Mouse (Mus musculus) thymus, adult 2 months (tissue): Measurements from ENCODE around the gene Selp. TPM values are rescaled to one million over a fixed set of nuclear protein-coding genes. Genes with fewer than 3 reads are reported as not detected.

ENCODE experiments used
- DNase-seq: peaks from one replicate; pipeline ENCODE4 v3.0.0; 2021
- H3K27ac ChIP-seq: fragments of 200-500 bp; 2 replicates; pipeline ENCODE4 v1.5.1; 2012; ENCODE audit warnings: low read length, control low read depth; ENCODE audit not compliant: control insufficient read depth, insufficient read depth
- H3K27me3 ChIP-seq: fragments of 200-500 bp; 2 replicates; pipeline ENCODE4 v1.6.1; 2012; ENCODE audit warnings: mild to moderate bottlenecking, low read length, moderate library complexity, mixed read lengths; ENCODE audit not compliant: control insufficient read depth, insufficient read depth
- H3K36me3 ChIP-seq: fragments of 200-500 bp; 2 replicates; pipeline ENCODE4 v1.6.1; 2012; ENCODE audit warnings: mild to moderate bottlenecking, low read length, moderate library complexity; ENCODE audit not compliant: control insufficient read depth, insufficient read depth
- H3K4me1 ChIP-seq: fragments of 200-500 bp; replicated peaks from 2 replicates; pipeline ENCODE4 v1.6.1; 2012; ENCODE audit warnings: low read length; ENCODE audit not compliant: control insufficient read depth, insufficient read depth
- H3K4me3 ChIP-seq: fragments of 200-500 bp; 2 replicates; pipeline ENCODE4 v1.5.1; 2012; ENCODE audit warnings: mild to moderate bottlenecking, low read length, control low read depth, moderate library complexity; ENCODE audit not compliant: control insufficient read depth, insufficient read depth
- CTCF ChIP-seq: fragments of 200-500 bp; IDR thresholded peaks from 2 replicates; pipeline ENCODE4 v1.5.1; 2012; ENCODE audit warnings: mild to moderate bottlenecking, control low read depth, low read length, moderate library complexity, borderline replicate concordance; ENCODE audit not compliant: control insufficient read depth, poor library complexity, insufficient read depth; ENCODE audit errors: extremely low read depth
- POLR2A ChIP-seq: fragments of 200-500 bp; IDR thresholded peaks from 2 replicates; pipeline ENCODE4 v1.6.1; 2012; ENCODE audit warnings: mild to moderate bottlenecking, low read length, control low read depth, moderate library complexity; ENCODE audit not compliant: control insufficient read depth, poor library complexity, insufficient read depth; ENCODE audit errors: extremely low read depth
- WGBS: fragments of 180-500 bp; shearing (Covaris S2); methylation state at CpG from one replicate; pipeline ENCODE4 v1.1.7; 2018; 5-methylcytosine and 5-hydroxymethylcytosine counted together
- polyA plus RNA-seq: library from polyadenylated mRNA; depleted of rRNA; stranded (reverse); fragments of >200 nt; gene quantifications from 2 replicates; pipeline ENCODE4 v1.2.3, GENCODE M21; 2012

The Selp gene
- polyA plus RNA-seq, 1 experiment = 2.8 TPM

GRCm38 (mm10) chr1:164086797-164087196 is 28.3 kb upstream of the Selp start:
- 88% methylated on average over 3 of the region's 3 CpGs for WGBS
- no peak for TF ChIP-seq CTCF
- Histone ChIP-seq H3K4me1 (no peaks in the 10 kb centered on the region), H3K36me3 (no peaks in the 10 kb centered on the region), H3K27me3 (no peaks in the 10 kb centered on the region), H3K27ac (no peak overlapping the region), H3K4me3 (no peak overlapping the region)
- DNase-seq = no peak

- no peak for DNase-seq
- no peak overlapping the region for H3K27ac ChIP-seq
- H3K4me1 ChIP-seq = no peaks in the 10 kb centered on the region
- WGBS = 83% methylated on average over 5 of the region's 5 CpGs
- no peaks in the 10 kb centered on the region for H3K36me3 ChIP-seq
- H3K27me3 ChIP-seq = no peaks in the 10 kb centered on the region
- no peak for TF ChIP-seq CTCF
- TF ChIP-seq POLR2A = no peak
- H3K4me3 ChIP-seq = no peak overlapping the region
These were observed 27.2 kb upstream of the Selp start for GRCm38 (mm10) chr1:164087872-164088271.

- H3K4me3 ChIP-seq = no peak overlapping the region
- WGBS = 91% methylated on average over 6 of the region's 6 CpGs
- no peak for DNase-seq
- no peak overlapping the region for H3K27ac ChIP-seq
- H3K36me3 ChIP-seq = no peaks in the 10 kb centered on the region
- H3K27me3 ChIP-seq = no peaks in the 10 kb centered on the region
- TF ChIP-seq CTCF (no peak), POLR2A (no peak)
- H3K4me1 ChIP-seq = no peaks in the 10 kb centered on the region
These were observed 18.3 kb upstream of the Selp start for GRCm38 (mm10) chr1:164096780-164097179.

- TF ChIP-seq CTCF (no peak), POLR2A (no peak)
- H3K36me3 ChIP-seq = no peaks in the 10 kb centered on the region
- no peak overlapping the region for H3K27ac ChIP-seq
- no peak for DNase-seq
- WGBS = 86% methylated on average over 2 of the region's 2 CpGs
- H3K4me1 ChIP-seq = no peaks in the 10 kb centered on the region
- H3K27me3 ChIP-seq = no peaks in the 10 kb centered on the region
- no peak overlapping the region for H3K4me3 ChIP-seq
These were observed 17.2 kb upstream of the Selp start for GRCm38 (mm10) chr1:164097911-164098310.

GRCm38 (mm10) chr1:164098372-164098771 is 16.7 kb upstream of the Selp start:
- no peak for DNase-seq

GRCm38 (mm10) chr1:164109763-164110162 is 5.3 kb upstream of the Selp start:
- TF ChIP-seq POLR2A (no peak), CTCF (no peak)
- no peak overlapping the region for H3K4me3 ChIP-seq
- no peaks in the 10 kb centered on the region for H3K27me3 ChIP-seq
- no peaks in the 10 kb centered on the region for H3K36me3 ChIP-seq
- no peak for DNase-seq
- 64% methylated on average over 2 of the region's 2 CpGs for WGBS
- no peaks in the 10 kb centered on the region for H3K4me1 ChIP-seq
- H3K27ac ChIP-seq = no peak overlapping the region

More at GRCm38 (mm10) chr1:164098372-164098771, 16.7 kb upstream of the Selp start:
- Histone ChIP-seq H3K27me3 (no peaks in the 10 kb centered on the region), H3K4me1 (no peaks in the 10 kb centered on the region), H3K36me3 (no peaks in the 10 kb centered on the region), H3K27ac (no peak overlapping the region), H3K4me3 (no peak overlapping the region)
- WGBS = 66% methylated on average over 2 of the region's 2 CpGs
- TF ChIP-seq POLR2A (no peak), CTCF (no peak)

- WGBS = 96% methylated on average over 9 of the region's 9 CpGs
- no peak for DNase-seq
- Histone ChIP-seq H3K4me3 (no peak overlapping the region), H3K36me3 (no peaks in the 10 kb centered on the region), H3K4me1 (no peaks in the 10 kb centered on the region), H3K27me3 (no peaks in the 10 kb centered on the region), H3K27ac (no peak overlapping the region)
- no peak for TF ChIP-seq POLR2A
- TF ChIP-seq CTCF = no peak
These were observed 4.3 kb upstream of the Selp start for GRCm38 (mm10) chr1:164110591-164111329.
